Mouse (Mus musculus): ENCODE data around the gene Pdlim4.
"Not testable (repeated sequence)": the region's sequence is repeated elsewhere in the genome, so short reads cannot be mapped to it uniquely, and the experiment has no call there.

Gene Pdlim4

DNA sequence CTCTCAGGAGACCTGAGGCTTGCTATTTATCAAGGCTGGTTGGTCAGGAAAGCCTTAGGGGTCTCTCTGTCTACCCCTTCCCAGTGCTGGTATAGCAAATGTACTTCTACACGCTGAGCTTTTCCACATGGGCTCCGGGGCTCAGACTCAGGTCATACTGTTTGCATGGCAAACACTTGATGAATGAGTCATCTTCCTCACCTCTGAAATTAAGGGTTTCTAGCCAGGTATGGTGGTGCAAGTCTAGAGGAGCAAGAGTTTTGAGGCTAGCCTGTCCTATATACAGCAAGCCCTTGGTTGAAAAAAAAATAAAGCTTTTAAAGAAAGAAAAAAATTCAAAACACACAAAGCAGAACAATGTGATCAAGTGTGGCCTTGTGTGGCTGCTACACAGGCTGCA, 57.6 kb downstream of the Pdlim4 start:
- DNase-seq, result no peak

DNA sequence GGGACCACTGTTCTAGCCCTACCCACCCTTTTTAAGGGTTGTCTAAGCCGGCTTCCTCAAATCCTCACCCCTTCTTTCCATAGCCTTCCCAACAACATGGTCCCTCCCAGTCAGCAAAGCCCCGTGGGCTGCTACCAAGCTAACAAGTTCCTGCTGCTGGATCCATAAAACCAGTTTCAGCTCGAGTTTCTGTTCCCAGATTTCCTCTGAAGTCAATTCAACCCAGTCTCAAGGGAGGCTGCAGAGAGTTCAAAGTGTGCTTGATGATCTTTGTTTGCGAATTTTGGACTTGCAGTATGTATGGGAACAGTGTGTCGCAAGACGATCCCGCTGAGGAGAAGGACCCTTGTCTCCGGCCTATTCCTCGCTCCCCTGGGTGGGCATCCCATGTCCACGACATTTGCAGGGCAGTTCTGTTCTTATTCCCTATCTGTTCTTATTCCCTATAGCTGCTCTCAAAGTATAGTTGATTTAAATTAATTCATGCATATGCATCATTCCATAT, 60.3 kb downstream of the Pdlim4 start:
- no peak for DNase-seq

GRCm38 (mm10) chr11:54007717-54008116, 61.1 kb downstream of the Pdlim4 start:
- DNase-seq, result no peak

GRCm38 (mm10) chr11:54006901-54007300, 61.9 kb downstream of the Pdlim4 start:
- DNase-seq, result no peak

GRCm38 (mm10) chr11:54006362-54006761, 62.5 kb downstream of the Pdlim4 start:
- not testable (repeated sequence) for DNase-seq

Measured in right cerebral cortex, postnatal 14 days (tissue).